In genomic region chr19:6948186-6948585, GRCm38 (mm10) we compare ENCODE assay signal across 23 mouse cellular contexts. TPM values are rescaled to one million over a fixed set of nuclear protein-coding genes. Genes with fewer than 3 reads are reported as not detected.
A peak's percentile ranks its signal among the peaks of the same experiment; 100 is the strongest.
DNase-seq lines count a peak whose midpoint lies in the region; ATAC-seq and TF ChIP-seq lines count a peak whose summit lies in the region.
"Had no signal": no experiment of that assay in that cellular context is flagged by ENCODE, and none has a peak within 500 bp of the region (broad histone marks: within the 10 kb centered on the region; RNA-seq: fewer than 3 reads in every experiment).

No protein-coding gene starts in this region.

- WGBS in heart, embryonic 11.5 days (ENCODE audit: insufficient replicate concordance) = 81% methylated on average over 4 of the region's 4 CpGs
- WGBS in midbrain, postnatal 0 days = 80% methylated on average over 4 of the region's 4 CpGs
- WGBS in midbrain, embryonic 10.5 days = 83% methylated on average over 4 of the region's 4 CpGs
- 86% methylated on average over 4 of the region's 4 CpGs for WGBS in small intestine, adult 2 months

- H3K9me3 ChIP-seq in heart, embryonic 11.5 days (replicated peaks; ENCODE audit: control insufficient read depth, low read length) = no peaks in the 10 kb centered on the region
- no peaks in the 10 kb centered on the region for H3K9me3 ChIP-seq in midbrain, postnatal 0 days (ENCODE audit: low read length)
- H3K9me3 ChIP-seq in midbrain, embryonic 10.5 days (replicated peaks) = no peaks in the 10 kb centered on the region
- H3K9me3 ChIP-seq: forebrain, embryonic 15.5 days; intestine, embryonic 15.5 days had no signal

- no peak overlapping the region for H3K4me3 ChIP-seq in heart, embryonic 11.5 days (ENCODE audit: low read depth, low read length)
- no peak overlapping the region for H3K4me3 ChIP-seq in midbrain, postnatal 0 days (ENCODE audit: low read depth, low read length)
- H3K4me3 ChIP-seq in midbrain, embryonic 10.5 days = no peak overlapping the region
- no peak overlapping the region for H3K4me3 ChIP-seq in small intestine, adult 2 months (ENCODE audit: low read depth, low read length)
- H3K4me3 ChIP-seq: erythroblast, embryonic 14.5 days; forebrain, embryonic 15.5 days; intestine, embryonic 15.5 days; myocyte had no signal

- no peaks in the 10 kb centered on the region for H3K36me3 ChIP-seq in heart, embryonic 11.5 days (ENCODE audit: control insufficient read depth, insufficient read depth, low read length)
- H3K36me3 ChIP-seq in midbrain, postnatal 0 days (ENCODE audit: insufficient read depth, low read length) = peaks cover 5% of the 10 kb centered on the region; the same call in 1 of the 2 replicates
- H3K36me3 ChIP-seq in midbrain, embryonic 10.5 days = peaks cover 14% of the 10 kb centered on the region
- H3K36me3 ChIP-seq in small intestine, adult 2 months (ENCODE audit: control insufficient read depth, insufficient read depth, low read length) = peaks cover 8% of the 10 kb centered on the region
- H3K36me3 ChIP-seq: intestine, embryonic 15.5 days had no signal

- no peak for TF ChIP-seq CTCF in midbrain, postnatal 0 days (IDR thresholded peaks at IDR 0.05)
- TF ChIP-seq CTCF in small intestine, adult 2 months (IDR thresholded peaks at IDR 0.05; ENCODE audit: extremely low read depth, insufficient read length, insufficient replicate concordance, low read depth, low read length) = no peak

- no peaks in the 10 kb centered on the region for H3K27me3 ChIP-seq in heart, embryonic 11.5 days (ENCODE audit: control insufficient read depth, insufficient read depth, low read length)
- no peaks in the 10 kb centered on the region for H3K27me3 ChIP-seq in midbrain, postnatal 0 days (ENCODE audit: insufficient read depth, low read length)
- no peaks in the 10 kb centered on the region for H3K27me3 ChIP-seq in midbrain, embryonic 10.5 days (ENCODE audit: low read depth, poor library complexity, severe bottlenecking)
- no peaks in the 10 kb centered on the region for H3K27me3 ChIP-seq in small intestine, adult 2 months (ENCODE audit: control insufficient read depth, insufficient read depth, low read length)
- H3K27me3 ChIP-seq: forebrain, embryonic 15.5 days; intestine, embryonic 15.5 days had no signal

- H3K4me2 ChIP-seq in heart, embryonic 11.5 days = no peak overlapping the region
- no peak overlapping the region for H3K4me2 ChIP-seq in midbrain, postnatal 0 days (ENCODE audit: low read depth, low read length, poor library complexity, severe bottlenecking)
- H3K4me2 ChIP-seq: forebrain, embryonic 15.5 days; intestine, embryonic 15.5 days had no signal

- ATAC-seq in heart, embryonic 11.5 days (replicated peaks; ENCODE audit: insufficient number of reproducible peaks, low FRiP score, low TSS enrichment) = no peak
- ATAC-seq in midbrain, postnatal 0 days (ENCODE audit: low FRiP score) = no peak
- ATAC-seq: forebrain, embryonic 15.5 days; intestine, embryonic 15.5 days; liver, postnatal 0 days had no signal

- H3K4me1 ChIP-seq in heart, embryonic 11.5 days (ENCODE audit: control insufficient read depth, insufficient read depth, low read length) = peaks cover 19% of the 10 kb centered on the region
- 0 out of 2 replicates have a peak, but pooled peaks cover 3% of the 10 kb centered on the region for H3K4me1 ChIP-seq in midbrain, postnatal 0 days (ENCODE audit: insufficient read depth, low read length)
- peaks cover 34% of the 10 kb centered on the region for H3K4me1 ChIP-seq in midbrain, embryonic 10.5 days
- peaks cover 33% of the 10 kb centered on the region for H3K4me1 ChIP-seq in small intestine, adult 2 months (ENCODE audit: control insufficient read depth, insufficient read depth, insufficient read length, low read length)

- DNase-seq in heart, adult 11 months = peak; percentile 90
- DNase-seq in midbrain, postnatal 0 days (ENCODE audit: low spot score) = peak; percentile 48
- DNase-seq in midbrain, embryonic 10.5 days (ENCODE audit: low spot score) = no peak
- DNase-seq in cerebellum, adult 8-10 months = peak; percentile 66
- no peak for DNase-seq in kidney, adult 8-10 months
- DNase-seq: adrenal gland, postnatal 10 days; gastrocnemius, postnatal 14 days; liver, postnatal 0 days; lung, postnatal 10 days; midbrain, embryonic 14.5 days; retina, postnatal 1 day; right cerebral cortex, postnatal 4 days; thymus, postnatal 14 days had no signal

- no peak for TF ChIP-seq POLR2A in small intestine, adult 2 months (IDR thresholded peaks at IDR 0.05; ENCODE audit: low read depth, low read length)

- H3K9ac ChIP-seq in heart, embryonic 11.5 days (ENCODE audit: low read depth, low read length) = no peak overlapping the region
- H3K9ac ChIP-seq in midbrain, postnatal 0 days (replicated peaks; ENCODE audit: low read length, poor library complexity, severe bottlenecking) = no peak overlapping the region
- H3K9ac ChIP-seq: forebrain, embryonic 15.5 days; intestine, embryonic 15.5 days; liver, postnatal 0 days had no signal

- H3K27ac ChIP-seq in heart, embryonic 11.5 days (ENCODE audit: low read depth, low read length) = no peak overlapping the region
- H3K27ac ChIP-seq in midbrain, postnatal 0 days (ENCODE audit: low read depth, low read length) = no peak overlapping the region
- no peak overlapping the region for H3K27ac ChIP-seq in midbrain, embryonic 10.5 days (replicated peaks)
- 0 out of 2 replicates have a peak overlapping the region, but pooled peaks have one; percentile 53 for H3K27ac ChIP-seq in small intestine, adult 2 months (ENCODE audit: insufficient read depth, low read depth, low read length)
- H3K27ac ChIP-seq: forebrain, embryonic 15.5 days; intestine, embryonic 15.5 days had no signal

RNA-seq across cellular contexts. Expression of gene Gpr137, which starts 5.9 kb away (rescaled TPM):
- 22.4 and 23.7 TPM in 2 replicates for polyA plus RNA-seq in heart, embryonic 11.5 days (2014; fragmentation: Nextera tagmentation; extraction: Ambion mirVana)
- 88.5 and 101 TPM in 2 replicates for total RNA-seq in midbrain, postnatal 0 days (2014; rRNA removed)
- 77.6 and 78.8 TPM in 2 replicates for polyA plus RNA-seq in midbrain, postnatal 0 days (2015; fragmentation: Nextera tagmentation; extraction: Ambion mirVana)
- polyA plus RNA-seq in midbrain, embryonic 10.5 days (2016; fragmentation: Nextera tagmentation; extraction: Ambion mirVana) = 29.5 and 33.9 TPM in 2 replicates
- polyA plus RNA-seq in small intestine, adult 2 months (2012; rRNA removed) = 77.5 and 97.8 TPM in 2 replicates

RNA-seq across cellular contexts. Expression of gene Bad, which starts 6.5 kb away (rescaled TPM):
- polyA plus RNA-seq in heart, embryonic 11.5 days (2014; fragmentation: Nextera tagmentation; extraction: Ambion mirVana) = 54.9 and 55.7 TPM in 2 replicates
- total RNA-seq in midbrain, postnatal 0 days (2014; rRNA removed) = 50.3 and 55.9 TPM in 2 replicates
- polyA plus RNA-seq in midbrain, postnatal 0 days (2015; fragmentation: Nextera tagmentation; extraction: Ambion mirVana) = 91.6 and 104 TPM in 2 replicates
- 66.6 and 69.8 TPM in 2 replicates for polyA plus RNA-seq in midbrain, embryonic 10.5 days (2016; fragmentation: Nextera tagmentation; extraction: Ambion mirVana)
- 83.3 and 127 TPM in 2 replicates for polyA plus RNA-seq in small intestine, adult 2 months (2012; rRNA removed)

RNA-seq across cellular contexts. Expression of gene Kcnk4, which starts 13.9 kb away (rescaled TPM):
- polyA plus RNA-seq in heart, embryonic 11.5 days (2014; fragmentation: Nextera tagmentation; extraction: Ambion mirVana) = 0.17 and 0.46 TPM in 2 replicates
- 7.9 and 13.6 TPM in 2 replicates for total RNA-seq in midbrain, postnatal 0 days (2014; rRNA removed)
- 17.8 and 18.0 TPM in 2 replicates for polyA plus RNA-seq in midbrain, postnatal 0 days (2015; fragmentation: Nextera tagmentation; extraction: Ambion mirVana)
- polyA plus RNA-seq in midbrain, embryonic 10.5 days (2016; fragmentation: Nextera tagmentation; extraction: Ambion mirVana) = 0.11 TPM in 1 of 2 replicates, not detected in the other
- polyA plus RNA-seq in small intestine, adult 2 months (2012; rRNA removed) = not detected in 2 replicates
- total RNA-seq: common myeloid progenitor, adult 5-6 weeks; gastrocnemius, postnatal 14 days; neutrophil, adult 5-6 weeks had no signal
- polyA plus RNA-seq: erythroblast, embryonic 14.5 days had no signal

RNA-seq across cellular contexts. Expression of gene Catsperz, which starts 23.0 kb away (rescaled TPM):
- polyA plus RNA-seq in heart, embryonic 11.5 days (2014; fragmentation: Nextera tagmentation; extraction: Ambion mirVana) = 1.9 and 3.9 TPM in 2 replicates
- 0.52 and 1.1 TPM in 2 replicates for total RNA-seq in midbrain, postnatal 0 days (2014; rRNA removed)
- polyA plus RNA-seq in midbrain, postnatal 0 days (2015; fragmentation: Nextera tagmentation; extraction: Ambion mirVana) = 2.1 and 3.0 TPM in 2 replicates
- 0.35 and 0.43 TPM in 2 replicates for polyA plus RNA-seq in midbrain, embryonic 10.5 days (2016; fragmentation: Nextera tagmentation; extraction: Ambion mirVana)
- not detected in 2 replicates for polyA plus RNA-seq in small intestine, adult 2 months (2012; rRNA removed)
- total RNA-seq: common myeloid progenitor, adult 5-6 weeks; gastrocnemius, postnatal 14 days; megakaryocyte, adult 5-6 weeks; neutrophil, adult 5-6 weeks had no signal
- polyA plus RNA-seq: erythroblast, embryonic 14.5 days; hindbrain, embryonic 11.5 days had no signal

RNA-seq across cellular contexts. Expression of gene Esrra, which starts 26.6 kb away (rescaled TPM):
- polyA plus RNA-seq in heart, embryonic 11.5 days (2014; fragmentation: Nextera tagmentation; extraction: Ambion mirVana) = 9.0 and 10.5 TPM in 2 replicates
- total RNA-seq in midbrain, postnatal 0 days (2014; rRNA removed) = 31.6 and 40.7 TPM in 2 replicates
- 7.2 and 7.3 TPM in 2 replicates for polyA plus RNA-seq in midbrain, postnatal 0 days (2015; fragmentation: Nextera tagmentation; extraction: Ambion mirVana)
- polyA plus RNA-seq in midbrain, embryonic 10.5 days (2016; fragmentation: Nextera tagmentation; extraction: Ambion mirVana) = 8.9 and 9.5 TPM in 2 replicates
- polyA plus RNA-seq in small intestine, adult 2 months (2012; rRNA removed) = 168 and 346 TPM in 2 replicates

Comparison
In these comparisons a context has a peak if more than half of its experiments do, and no peak if none do; other contexts are left out.
1. DNase-seq: peak in heart, adult 11 months (single experiment), midbrain, postnatal 0 days (single experiment) and cerebellum, adult 8-10 months (single experiment); none in midbrain, embryonic 10.5 days (single experiment) and kidney, adult 8-10 months (0 of 2).
2. RNA of gene Kcnk4, which starts 13.9 kb away (polyA plus RNA-seq): 17.8 to 18.0 TPM in midbrain, postnatal 0 days; 0.17 to 0.46 TPM in heart, embryonic 11.5 days, 0.11 TPM in midbrain, embryonic 10.5 days and not detected in small intestine, adult 2 months; every median in the first group is over 10 times any median in the second.